Mouse (Mus musculus) neural tube, embryonic 13.5 days (tissue): ENCODE measurements around the gene Ppp1r16b. TPM values are rescaled to one million over a fixed set of nuclear protein-coding genes. Genes with fewer than 3 reads are reported as not detected.

Experiments
- ATAC-seq: fragments of 200-750 bp; cut with Nextera tagmentation; 2 replicates; pipeline ENCODE4 v1.8.0; 2017; ENCODE audit warnings: low read depth, mild to moderate bottlenecking, moderate TSS enrichment, moderate library complexity
- H3K27ac ChIP-seq: fragments of 300-500 bp; sonication (generic); replicated peaks from 2 replicates; pipeline ENCODE4 v1.5.1; 2015; ENCODE audit warnings: moderate library complexity, mild to moderate bottlenecking, inconsistent platforms
- H3K27me3 ChIP-seq: fragments of 300-500 bp; sonication (generic); 2 replicates; pipeline ENCODE4 v1.6.1; 2015; ENCODE audit warnings: mild to moderate bottlenecking, inconsistent platforms
- H3K36me3 ChIP-seq: fragments of 300-500 bp; sonication (generic); 2 replicates; pipeline ENCODE4 v1.6.1; 2015; ENCODE audit warnings: mild to moderate bottlenecking, inconsistent platforms
- H3K4me1 ChIP-seq: fragments of 300-500 bp; sonication (generic); replicated peaks from 2 replicates; pipeline ENCODE4 v1.6.1; 2015; ENCODE audit warnings: inconsistent platforms
- H3K4me2 ChIP-seq: fragments of 300-500 bp; sonication (generic); 2 replicates; pipeline ENCODE4 v1.6.1; 2015; ENCODE audit warnings: inconsistent platforms, mild to moderate bottlenecking, moderate library complexity
- H3K4me3 ChIP-seq: fragments of 300-500 bp; sonication (generic); 2 replicates; pipeline ENCODE4 v1.5.1; 2015; ENCODE audit warnings: mild to moderate bottlenecking, inconsistent platforms
- H3K9ac ChIP-seq: fragments of 300-500 bp; sonication (generic); 2 replicates; pipeline ENCODE4 v1.6.1; 2015; ENCODE audit warnings: moderate library complexity, mild to moderate bottlenecking, inconsistent platforms
- H3K9me3 ChIP-seq: fragments of 300-500 bp; sonication (generic); 2 replicates; pipeline ENCODE4 v1.6.1; 2016; ENCODE audit warnings: inconsistent platforms
- WGBS: fragments of 180-500 bp; shearing (Covaris S2); methylation state at CpG from one replicate; pipeline ENCODE4 v1.1.7; 2015; 5-methylcytosine and 5-hydroxymethylcytosine counted together
- polyA plus RNA-seq: library from polyadenylated mRNA; unstranded; fragments of >200 nt; fragmentation: Nextera tagmentation; extraction: Ambion mirVana; gene quantifications from 2 replicates; pipeline ENCODE4 v1.2.1, GENCODE M21; 2015

Gene Ppp1r16b
- polyA plus RNA-seq, 1 experiment from 2014 or later = 9.9 TPM

DNA sequence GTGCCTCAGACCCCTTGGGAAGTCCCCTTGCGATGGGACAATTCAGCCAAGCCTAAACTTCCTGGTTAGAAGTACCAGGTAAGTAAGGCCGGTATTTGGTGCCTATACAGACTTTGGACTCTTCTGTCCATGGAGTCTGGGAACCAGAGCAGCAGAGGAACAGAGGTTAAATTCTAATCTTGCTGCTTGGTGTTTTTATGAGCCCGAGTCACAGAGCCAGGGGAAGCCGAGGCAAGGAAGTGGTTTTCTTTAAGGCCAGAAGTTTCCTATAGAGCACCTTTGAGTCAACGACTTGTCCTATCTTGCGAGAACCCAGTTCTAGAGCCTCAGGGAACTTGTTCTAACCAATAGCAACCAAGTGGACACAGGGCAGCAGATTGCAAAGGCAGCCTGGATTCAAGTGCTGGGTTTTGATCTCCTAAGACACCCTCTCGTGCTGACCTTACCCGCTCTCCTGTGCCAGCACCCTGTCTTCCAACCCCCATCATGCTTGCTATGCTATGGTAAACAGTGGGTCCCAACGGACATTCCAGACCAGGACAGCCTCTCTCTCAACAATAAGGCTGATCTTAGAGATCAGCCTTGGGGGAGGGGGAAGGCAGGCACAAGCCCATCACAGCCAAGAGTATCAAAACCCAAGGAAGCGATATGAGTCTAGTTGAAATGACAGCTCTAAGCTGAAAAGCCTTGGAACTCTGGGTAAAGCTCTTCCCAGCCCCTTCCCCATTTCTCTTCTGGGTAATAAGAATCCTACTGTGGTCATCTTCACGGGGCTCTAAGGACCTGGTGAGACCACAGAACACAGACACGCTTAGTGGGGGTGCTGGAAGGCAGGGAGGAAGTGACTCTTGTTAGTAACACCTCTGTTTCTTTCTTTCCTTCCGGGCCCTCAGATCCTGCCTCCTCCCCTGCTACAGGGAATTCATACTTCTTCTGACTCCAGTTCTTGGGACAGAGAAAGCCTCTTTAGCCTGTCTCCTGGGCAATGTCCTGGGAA, 4.3 kb downstream of the Ppp1r16b start:
- Histone ChIP-seq H3K4me1 (peaks cover 52% of the 10 kb centered on the region), H3K9me3 (no peaks in the 10 kb centered on the region), H3K27me3 (peaks cover 40% of the 10 kb centered on the region), H3K4me2 (peak overlapping the region; percentile 98), H3K27ac (no peak overlapping the region), H3K9ac (no peak overlapping the region), H3K4me3 (peak overlapping the region; percentile 61; the same call in 1 of the 2 replicates), H3K36me3 (no peaks in the 10 kb centered on the region)
- 61% methylated on average over 13 of the region's 13 CpGs for WGBS
- ATAC-seq = no peak

- H3K4me1 ChIP-seq = peaks cover 52% of the 10 kb centered on the region
- H3K9ac ChIP-seq = no peak overlapping the region
- WGBS = 55% methylated on average over 10 of the region's 10 CpGs
- no peaks in the 10 kb centered on the region for H3K9me3 ChIP-seq
- no peak overlapping the region for H3K4me3 ChIP-seq
- no peaks in the 10 kb centered on the region for H3K36me3 ChIP-seq
- no peak for ATAC-seq
- H3K27ac ChIP-seq = no peak overlapping the region
- no peak overlapping the region for H3K4me2 ChIP-seq
- H3K27me3 ChIP-seq = peaks cover 40% of the 10 kb centered on the region
Measured at GRCm38 (mm10) chr2:158670571-158670970, 5.4 kb downstream of the Ppp1r16b start.

DNA sequence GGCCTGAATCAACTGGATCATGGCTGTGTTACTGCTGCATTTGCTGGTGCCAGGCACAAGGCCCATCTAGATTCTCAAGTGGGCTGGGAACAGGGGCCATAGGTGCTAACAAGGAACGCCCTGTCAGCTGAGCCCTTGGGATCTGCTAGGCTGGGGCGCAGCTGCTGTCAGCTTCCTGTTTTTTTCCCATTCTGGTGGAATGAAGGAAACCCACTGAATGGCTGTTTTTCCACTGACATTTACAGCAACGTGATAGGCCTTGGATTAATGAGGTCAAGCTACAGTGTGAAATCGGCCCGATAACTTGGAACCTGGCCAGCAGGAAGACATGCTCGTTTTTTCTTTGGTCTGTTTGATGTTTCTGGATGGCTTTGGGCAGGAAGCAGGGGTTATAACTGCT, 7.6 kb downstream of the Ppp1r16b start:
- H3K4me2 ChIP-seq = no peak overlapping the region
- no peaks in the 10 kb centered on the region for H3K9me3 ChIP-seq
- peak overlapping the region; percentile 79 for H3K27ac ChIP-seq
- WGBS = 10% methylated on average over 6 of the region's 6 CpGs
- 0 out of 2 replicates have a peak, but pooled peaks have one; percentile 9 for ATAC-seq
- peaks cover 32% of the 10 kb centered on the region for H3K27me3 ChIP-seq
- H3K36me3 ChIP-seq = no peaks in the 10 kb centered on the region
- H3K9ac ChIP-seq = peak overlapping the region; percentile 26; the same call in 1 of the 2 replicates
- peaks cover 36% of the 10 kb centered on the region for H3K4me1 ChIP-seq
- no peak overlapping the region for H3K4me3 ChIP-seq

- peaks cover 30% of the 10 kb centered on the region for H3K4me1 ChIP-seq
- H3K27me3 ChIP-seq = peaks cover 30% of the 10 kb centered on the region
- H3K36me3 ChIP-seq = no peaks in the 10 kb centered on the region
- no peak overlapping the region for H3K4me3 ChIP-seq
- no peaks in the 10 kb centered on the region for H3K9me3 ChIP-seq
- ATAC-seq = peak; percentile 46
- H3K4me2 ChIP-seq = no peak overlapping the region
- WGBS = 40% methylated on average over 4 of the region's 4 CpGs
- H3K27ac ChIP-seq = peak overlapping the region; percentile 79
- H3K9ac ChIP-seq = no peak overlapping the region
Measured at GRCm38 (mm10) chr2:158673493-158673892, 8.3 kb downstream of the Ppp1r16b start.

GRCm38 (mm10) chr2:158674131-158674530, 8.9 kb downstream of the Ppp1r16b start:
- Histone ChIP-seq H3K4me1 (peaks cover 23% of the 10 kb centered on the region), H3K4me2 (no peak overlapping the region), H3K4me3 (no peak overlapping the region), H3K36me3 (no peaks in the 10 kb centered on the region), H3K9ac (no peak overlapping the region), H3K27ac (peak overlapping the region; percentile 79; the same call in 1 of the 2 replicates), H3K9me3 (no peaks in the 10 kb centered on the region), H3K27me3 (peaks cover 23% of the 10 kb centered on the region)
- no peak for ATAC-seq
- WGBS = 73% methylated on average over 6 of the region's 6 CpGs

GRCm38 (mm10) chr2:158674759-158675158, 9.6 kb downstream of the Ppp1r16b start:
- H3K9me3 ChIP-seq = no peaks in the 10 kb centered on the region
- no peak overlapping the region for H3K9ac ChIP-seq
- H3K27me3 ChIP-seq = peaks cover 17% of the 10 kb centered on the region

DNA sequence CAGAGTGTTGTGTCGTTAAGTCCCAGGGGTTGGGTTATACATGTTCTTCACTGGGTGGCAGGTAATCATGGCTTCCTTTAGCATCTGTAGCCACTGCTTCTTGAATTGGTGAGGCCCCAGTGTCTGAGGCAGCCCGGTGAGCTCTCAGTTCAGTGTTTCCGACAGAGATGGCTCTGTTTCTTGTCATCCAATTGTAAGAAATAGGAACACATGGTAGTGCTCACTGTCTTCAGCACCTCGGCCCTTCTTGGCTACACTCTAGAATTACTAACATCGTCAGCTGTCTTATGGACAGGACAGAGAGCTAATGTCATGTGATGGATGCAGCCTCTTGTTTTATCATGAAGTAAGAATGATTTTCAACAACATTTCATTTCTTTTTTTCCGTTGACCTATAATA, 10.0 kb downstream of the Ppp1r16b start:
- H3K4me1 ChIP-seq = peaks cover 20% of the 10 kb centered on the region
- no peak overlapping the region for H3K9ac ChIP-seq
- H3K9me3 ChIP-seq = no peaks in the 10 kb centered on the region
- H3K4me3 ChIP-seq = no peak overlapping the region
- no peaks in the 10 kb centered on the region for H3K36me3 ChIP-seq
- H3K27me3 ChIP-seq = peaks cover 13% of the 10 kb centered on the region
- H3K27ac ChIP-seq = no peak overlapping the region
- H3K4me2 ChIP-seq = no peak overlapping the region
- ATAC-seq = no peak
- WGBS = 85% methylated on average over 6 of the region's 6 CpGs

More at GRCm38 (mm10) chr2:158674759-158675158, 9.6 kb downstream of the Ppp1r16b start:
- no peak overlapping the region for H3K27ac ChIP-seq
- no peak overlapping the region for H3K4me3 ChIP-seq
- H3K4me2 ChIP-seq = no peak overlapping the region
- 80% methylated on average over 7 of the region's 7 CpGs for WGBS
- no peaks in the 10 kb centered on the region for H3K36me3 ChIP-seq
- H3K4me1 ChIP-seq = peaks cover 20% of the 10 kb centered on the region
- no peak for ATAC-seq

DNA sequence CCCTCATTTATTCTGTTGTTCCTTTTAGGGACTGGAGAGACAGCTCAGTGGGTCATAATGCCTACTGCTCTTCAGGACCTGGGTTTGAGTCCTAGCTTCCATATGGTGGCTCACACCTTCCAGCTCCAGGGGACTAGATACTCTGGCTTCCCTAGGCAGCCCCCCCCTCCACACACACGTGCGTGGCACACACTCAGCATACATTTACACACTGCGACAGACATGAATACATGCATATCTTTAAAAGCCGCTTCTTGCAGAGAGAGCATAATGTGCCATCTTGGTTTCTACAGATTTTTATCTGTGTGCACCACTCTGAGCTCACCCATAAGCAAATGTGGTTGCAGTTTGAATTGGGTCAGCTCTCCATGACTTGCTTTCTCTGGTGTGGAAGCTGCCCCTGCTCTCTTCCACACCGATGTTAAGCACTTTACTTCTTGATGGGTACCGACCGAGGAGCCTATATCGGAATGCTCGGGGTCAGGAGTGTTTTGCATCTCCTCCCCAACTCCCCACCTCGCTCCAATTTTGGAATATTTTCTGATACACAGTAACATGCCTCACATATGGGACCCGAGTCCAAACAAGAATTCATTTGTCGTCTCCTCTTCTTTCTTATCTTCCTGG, 10.8 kb downstream of the Ppp1r16b start:
- Histone ChIP-seq H3K27ac (no peak overlapping the region), H3K27me3 (peaks cover 5% of the 10 kb centered on the region; the same call in 1 of the 2 replicates), H3K9me3 (no peaks in the 10 kb centered on the region), H3K4me3 (no peak overlapping the region), H3K36me3 (no peaks in the 10 kb centered on the region), H3K4me2 (no peak overlapping the region), H3K9ac (no peak overlapping the region), H3K4me1 (peaks cover 20% of the 10 kb centered on the region)
- no peak for ATAC-seq
- 92% methylated on average over 12 of the region's 12 CpGs for WGBS

DNA sequence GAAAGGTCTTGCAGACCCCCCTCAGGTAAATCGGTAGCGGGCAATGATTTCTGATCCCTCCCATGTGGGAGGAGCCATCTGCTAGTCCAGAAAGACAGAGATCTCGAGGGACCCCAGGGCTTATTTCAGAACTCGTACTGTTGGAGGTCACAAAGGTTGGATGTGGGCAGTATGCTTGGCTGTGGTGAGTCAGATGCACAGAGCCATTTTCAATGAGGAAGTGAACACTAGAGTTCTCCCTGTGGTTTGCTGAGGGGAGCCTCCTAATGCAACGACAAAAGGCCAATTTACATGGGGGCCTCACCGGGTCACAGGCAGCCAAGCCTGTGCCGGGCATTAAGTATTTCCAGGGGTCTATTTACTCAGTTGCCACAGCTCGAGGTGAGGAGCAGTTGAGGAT, 12.7 kb downstream of the Ppp1r16b start:
- Histone ChIP-seq H3K4me1 (peaks cover 15% of the 10 kb centered on the region), H3K27me3 (peaks cover 5% of the 10 kb centered on the region; the same call in 1 of the 2 replicates), H3K27ac (no peak overlapping the region), H3K4me2 (no peak overlapping the region), H3K9me3 (no peaks in the 10 kb centered on the region), H3K4me3 (no peak overlapping the region), H3K9ac (no peak overlapping the region), H3K36me3 (no peaks in the 10 kb centered on the region)
- 65% methylated on average over 8 of the region's 8 CpGs for WGBS
- no peak for ATAC-seq

GRCm38 (mm10) chr2:158679091-158679490, 13.9 kb downstream of the Ppp1r16b start:
- WGBS = 95% methylated on average over 7 of the region's 7 CpGs
- H3K4me2 ChIP-seq = no peak overlapping the region
- H3K36me3 ChIP-seq = no peaks in the 10 kb centered on the region
- no peak overlapping the region for H3K4me3 ChIP-seq
- no peaks in the 10 kb centered on the region for H3K9me3 ChIP-seq
- no peak for ATAC-seq
- no peak overlapping the region for H3K9ac ChIP-seq
- peaks cover 5% of the 10 kb centered on the region; the same call in 1 of the 2 replicates for H3K27me3 ChIP-seq
- no peak overlapping the region for H3K27ac ChIP-seq
- peaks cover 4% of the 10 kb centered on the region; the same call in 1 of the 2 replicates for H3K4me1 ChIP-seq

DNA sequence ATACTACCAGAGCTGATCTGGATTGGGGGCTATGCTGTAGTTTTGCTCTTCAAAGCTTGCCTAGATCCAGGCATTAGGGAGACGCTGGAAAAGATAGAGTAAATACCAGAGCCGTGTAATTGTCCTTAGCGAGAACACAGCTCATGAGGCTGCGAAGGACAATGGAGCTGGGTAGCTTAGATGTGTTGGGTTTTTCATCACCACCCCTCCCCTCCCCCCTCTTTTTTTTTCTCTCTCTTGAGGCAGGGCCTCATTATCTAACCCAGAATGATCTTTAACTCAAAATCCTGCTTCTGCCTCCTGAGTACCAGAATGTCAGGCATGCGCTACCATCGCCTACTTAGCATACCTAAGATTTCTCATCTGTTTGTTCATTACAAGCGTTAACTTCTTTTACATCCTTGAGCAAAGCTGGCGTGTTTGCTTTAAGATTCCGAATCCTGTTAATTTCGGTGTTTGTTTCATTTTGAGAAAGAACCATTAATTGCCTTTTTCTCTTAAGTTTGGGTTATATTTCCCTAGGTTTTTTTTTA, 15.2 kb downstream of the Ppp1r16b start:
- Histone ChIP-seq H3K27me3 (peaks cover 5% of the 10 kb centered on the region; the same call in 1 of the 2 replicates), H3K27ac (no peak overlapping the region), H3K4me3 (no peak overlapping the region), H3K9me3 (no peaks in the 10 kb centered on the region), H3K4me1 (peaks cover 9% of the 10 kb centered on the region), H3K4me2 (no peak overlapping the region), H3K9ac (no peak overlapping the region), H3K36me3 (no peaks in the 10 kb centered on the region)
- ATAC-seq = no peak
- WGBS = 65% methylated on average over 10 of the region's 10 CpGs

- no peak for ATAC-seq
- no peak overlapping the region for H3K27ac ChIP-seq
- 65% methylated on average over 6 of the region's 6 CpGs for WGBS
Measured at GRCm38 (mm10) chr2:158681714-158682113, 16.5 kb downstream of the Ppp1r16b start.

More at GRCm38 (mm10) chr2:158681714-158682113, 16.5 kb downstream of the Ppp1r16b start:
- Histone ChIP-seq H3K27me3 (no peaks in the 10 kb centered on the region), H3K9me3 (no peaks in the 10 kb centered on the region), H3K9ac (no peak overlapping the region), H3K4me2 (no peak overlapping the region), H3K4me3 (no peak overlapping the region), H3K36me3 (no peaks in the 10 kb centered on the region), H3K4me1 (peaks cover 9% of the 10 kb centered on the region)
